Mouse (Mus musculus) cortical plate, adult 2 months (tissue): ENCODE data around the gene Terb2.

Source experiments
- CTCF ChIP-seq: fragments of 200-500 bp; IDR thresholded peaks from 2 replicates; pipeline ENCODE4 v1.5.1; 2011; ENCODE audit warnings: mild to moderate bottlenecking, control low read depth, low read length; ENCODE audit not compliant: insufficient read depth; ENCODE audit errors: extremely low read depth
- POLR2A ChIP-seq: fragments of 200-500 bp; IDR thresholded peaks from 2 replicates; pipeline ENCODE4 v1.6.1; 2011; ENCODE audit warnings: mild to moderate bottlenecking, low read length, control low read depth; ENCODE audit not compliant: insufficient read depth; ENCODE audit errors: extremely low read depth

GRCm38 (mm10) chr2:122180051-122180822 is 5.8 kb upstream of the Terb2 start:
- TF ChIP-seq POLR2A (no peak), CTCF (no peak)
